Mouse (Mus musculus) neural tube, embryonic 11.5 days (tissue): ENCODE measurements at regions not wholly inside any gene's neighbourhood (a gene's known extent, or its start where the extent isn't known, plus 50 kb on each side); places are given as distances from the start of the nearest gene placed in this dataset.

Experiments
- ATAC-seq: fragments of 200-750 bp; cut with Nextera tagmentation; 2 replicates; pipeline ENCODE4 v1.8.0; 2017; ENCODE audit warnings: moderate number of reproducible peaks, mild to moderate bottlenecking, moderate TSS enrichment, moderate library complexity; ENCODE audit not compliant: insufficient read depth, low FRiP score, low TSS enrichment
- DNase-seq: peaks from one replicate; pipeline ENCODE4 v3.0.0-alpha.2; 2015; ENCODE audit warnings: low spot score
- H3K27ac ChIP-seq: fragments of 300-500 bp; sonication (generic); 2 replicates; pipeline ENCODE4 v1.5.1; 2014; ENCODE audit warnings: low read depth, mild to moderate bottlenecking, low read length
- H3K27me3 ChIP-seq: fragments of 300-500 bp; sonication (generic); 2 replicates; pipeline ENCODE4 v1.6.1; 2014; ENCODE audit warnings: mild to moderate bottlenecking, low read length, mixed read lengths; ENCODE audit not compliant: control insufficient read depth, insufficient read depth
- H3K36me3 ChIP-seq: fragments of 300-500 bp; sonication (generic); 2 replicates; pipeline ENCODE4 v1.6.1; 2014; ENCODE audit warnings: mild to moderate bottlenecking, low read length, moderate library complexity, mixed read lengths; ENCODE audit not compliant: control insufficient read depth, insufficient read depth
- H3K4me1 ChIP-seq: fragments of 300-500 bp; sonication (generic); 2 replicates; pipeline ENCODE4 v1.6.1; 2014; ENCODE audit warnings: low read length, mixed read lengths; ENCODE audit not compliant: control insufficient read depth, insufficient read depth
- H3K4me2 ChIP-seq: fragments of 300-500 bp; sonication (generic); 2 replicates; pipeline ENCODE4 v1.6.1; 2014; ENCODE audit warnings: low read depth, mild to moderate bottlenecking, moderate library complexity
- H3K4me3 ChIP-seq: fragments of 300-500 bp; sonication (generic); 2 replicates; pipeline ENCODE4 v1.5.1; 2014; ENCODE audit warnings: low read depth, low read length
- H3K9ac ChIP-seq: fragments of 300-500 bp; sonication (generic); 2 replicates; pipeline ENCODE4 v1.6.1; 2014; ENCODE audit warnings: mild to moderate bottlenecking, low read length
- H3K9me3 ChIP-seq: fragments of 300-500 bp; sonication (generic); 2 replicates; pipeline ENCODE4 v1.6.1; 2016; ENCODE audit warnings: low read length; ENCODE audit not compliant: control insufficient read depth
- WGBS: fragments of 180-500 bp; shearing (Covaris S2); extraction: QIAGEN DNeasy Blood & Tissue Kit; methylation state at CpG from one replicate; pipeline ENCODE4 v1.1.7; 2014; 5-methylcytosine and 5-hydroxymethylcytosine counted together

DNA sequence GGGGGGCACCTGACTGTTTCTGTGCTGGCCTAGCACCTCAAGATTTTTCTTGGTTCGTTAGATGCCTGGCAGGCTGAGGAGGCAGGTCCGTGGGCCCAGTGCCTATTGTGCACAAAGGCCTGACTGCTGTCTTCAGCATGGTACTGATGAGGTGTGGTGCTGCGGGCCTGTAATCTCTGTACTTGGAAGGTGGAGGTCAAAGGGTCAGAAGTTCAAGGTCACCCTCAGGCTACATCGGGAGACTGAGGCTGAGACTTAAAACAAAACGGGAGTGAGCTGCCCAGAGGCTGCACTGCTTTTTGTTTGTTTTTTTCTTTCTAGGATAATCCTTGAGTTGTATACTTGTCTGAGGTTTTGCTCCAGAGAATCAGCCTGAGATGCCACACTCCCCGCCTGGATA lies 234.4 kb downstream of the Sipa1l2 start:
- no peak for DNase-seq
- Histone ChIP-seq H3K4me2 (no peak overlapping the region), H3K4me1 (peaks cover 15% of the 10 kb centered on the region), H3K36me3 (no peaks in the 10 kb centered on the region), H3K27ac (no peak overlapping the region), H3K9ac (no peak overlapping the region), H3K9me3 (no peaks in the 10 kb centered on the region), H3K4me3 (no peak overlapping the region), H3K27me3 (0 out of 2 replicates have a peak, but pooled peaks cover 8% of the 10 kb centered on the region)
- WGBS: 60% methylated on average over 6 of the region's 6 CpGs
- no peak; the same call in 1 of the 2 replicates for ATAC-seq

- H3K27ac ChIP-seq: no peak overlapping the region
- DNase-seq: no peak
These were observed 239.0 kb downstream of the Sipa1l2 start for GRCm38 (mm10) chr8:125330638-125331037.

DNA sequence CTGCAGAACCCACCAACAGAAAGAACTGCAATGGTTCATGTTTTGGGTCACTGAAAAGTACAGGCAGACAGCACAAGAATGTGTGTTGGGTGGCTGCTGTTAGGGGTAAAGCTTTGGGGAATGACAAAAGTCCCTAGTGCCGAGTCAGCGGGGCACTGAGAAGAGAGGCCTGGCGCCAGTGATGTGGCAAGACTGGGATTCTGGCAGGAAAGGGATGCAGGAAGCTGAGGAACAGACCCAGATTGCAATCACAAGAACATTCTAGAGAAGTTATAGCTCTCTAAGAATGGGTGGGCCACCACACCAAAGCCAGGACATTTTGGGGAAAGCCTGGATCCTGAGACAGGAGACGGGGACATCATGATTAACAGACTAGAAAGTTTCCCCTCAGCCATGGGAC lies 241.0 kb downstream of the Sipa1l2 start:
- 93% methylated on average over 4 of the region's 4 CpGs for WGBS

More at GRCm38 (mm10) chr8:125330638-125331037, 239.0 kb downstream of the Sipa1l2 start:
- no peak for ATAC-seq
- no peak overlapping the region for H3K4me2 ChIP-seq
- WGBS: 72% methylated on average over 6 of the region's 6 CpGs
- H3K4me1 ChIP-seq: peaks cover 6% of the 10 kb centered on the region
- no peaks in the 10 kb centered on the region for H3K36me3 ChIP-seq
- no peaks in the 10 kb centered on the region for H3K9me3 ChIP-seq
- no peak overlapping the region for H3K4me3 ChIP-seq
- 0 out of 2 replicates have a peak, but pooled peaks cover 8% of the 10 kb centered on the region for H3K27me3 ChIP-seq
- no peak overlapping the region for H3K9ac ChIP-seq

DNA sequence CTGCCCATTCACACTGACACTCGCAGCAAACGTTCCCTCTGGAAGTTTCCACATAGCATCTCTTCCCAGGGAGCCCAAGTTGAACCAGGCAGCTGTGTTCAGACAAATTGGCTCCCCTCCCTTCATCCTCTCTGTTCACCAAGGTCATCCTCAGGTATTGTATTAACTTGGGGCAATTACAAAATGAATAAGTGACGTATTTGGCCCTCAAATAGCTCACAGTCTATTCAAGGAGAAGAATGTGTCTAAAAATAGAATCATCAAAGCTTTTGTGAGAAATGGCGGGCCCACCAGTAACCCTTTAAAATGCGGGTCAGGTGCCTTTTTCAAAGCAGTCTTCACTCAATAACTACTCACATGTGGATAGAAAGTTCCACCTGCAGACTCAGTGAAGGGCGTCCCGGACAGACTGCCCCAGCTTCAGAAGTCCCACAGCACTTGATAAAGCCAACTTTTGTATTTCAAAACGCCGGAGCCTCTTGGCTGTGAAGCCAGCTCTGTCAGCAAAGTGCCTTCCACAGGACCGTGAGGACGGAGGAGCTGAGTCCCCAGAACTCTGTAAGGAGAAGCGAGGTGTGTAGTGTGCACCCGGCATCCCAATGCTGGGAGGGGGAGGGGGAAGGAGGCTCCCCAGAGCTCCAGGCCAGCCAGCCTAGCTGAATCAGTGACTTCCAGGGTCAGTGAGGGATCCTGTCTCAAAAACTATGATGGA lies 241.9 kb downstream of the Sipa1l2 start:
- Histone ChIP-seq H3K27ac (no peak overlapping the region), H3K4me2 (no peak overlapping the region), H3K9me3 (no peaks in the 10 kb centered on the region), H3K9ac (no peak overlapping the region), H3K4me1 (no peaks in the 10 kb centered on the region), H3K27me3 (no peaks in the 10 kb centered on the region), H3K4me3 (no peak overlapping the region), H3K36me3 (no peaks in the 10 kb centered on the region)
- WGBS: 61% methylated on average over 13 of the region's 13 CpGs
- ATAC-seq: no peak
- no peak for DNase-seq

More for the DNA sequence above, 241.0 kb downstream of the Sipa1l2 start:
- Histone ChIP-seq H3K4me3 (no peak overlapping the region), H3K9me3 (no peaks in the 10 kb centered on the region), H3K4me1 (no peaks in the 10 kb centered on the region), H3K27me3 (no peaks in the 10 kb centered on the region), H3K27ac (no peak overlapping the region), H3K9ac (no peak overlapping the region), H3K4me2 (no peak overlapping the region), H3K36me3 (no peaks in the 10 kb centered on the region)
- DNase-seq: no peak
- no peak for ATAC-seq

- Histone ChIP-seq H3K9me3 (no peaks in the 10 kb centered on the region), H3K4me3 (no peak overlapping the region), H3K9ac (no peak overlapping the region), H3K27ac (no peak overlapping the region), H3K4me1 (no peaks in the 10 kb centered on the region), H3K4me2 (no peak overlapping the region), H3K36me3 (no peaks in the 10 kb centered on the region), H3K27me3 (no peaks in the 10 kb centered on the region)
- no peak for DNase-seq
- WGBS: 81% methylated on average over 6 of the region's 6 CpGs
- no peak for ATAC-seq
These were observed 242.6 kb downstream of the Sipa1l2 start for GRCm38 (mm10) chr8:125327006-125327405.

DNA sequence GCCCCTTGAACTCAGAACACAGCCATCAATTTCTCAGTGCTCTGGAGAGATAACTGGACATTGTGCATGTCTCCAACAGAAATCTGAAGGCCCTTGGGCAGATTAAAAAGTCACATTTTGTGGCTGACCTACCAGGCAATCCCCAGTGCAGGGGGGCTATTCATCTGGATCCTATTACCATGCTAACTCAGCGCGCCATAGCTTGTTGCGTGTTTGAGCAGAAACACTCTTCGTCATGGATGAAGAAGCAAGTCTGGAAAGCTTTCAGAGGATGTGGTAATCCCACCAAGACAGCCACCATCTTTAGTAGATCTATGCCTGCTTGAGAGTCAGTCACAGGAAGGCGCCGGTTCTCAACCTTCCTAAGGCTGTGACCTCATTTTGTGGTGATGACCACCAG lies 243.9 kb downstream of the Sipa1l2 start:
- DNase-seq (no peak), ATAC-seq (no peak)
- H3K9me3 ChIP-seq: no peaks in the 10 kb centered on the region
- WGBS: 87% methylated on average over 6 of the region's 6 CpGs
- H3K4me2 ChIP-seq: no peak overlapping the region
- H3K27me3 ChIP-seq: no peaks in the 10 kb centered on the region
- H3K4me3 ChIP-seq: no peak overlapping the region
- no peak overlapping the region for H3K9ac ChIP-seq
- no peaks in the 10 kb centered on the region for H3K36me3 ChIP-seq
- no peaks in the 10 kb centered on the region for H3K4me1 ChIP-seq
- H3K27ac ChIP-seq: no peak overlapping the region

GRCm38 (mm10) chr8:125322561-125322960 lies 247.0 kb downstream of the Sipa1l2 start:
- DNase-seq (no peak), ATAC-seq (no peak)
- H3K27ac ChIP-seq: no peak overlapping the region
- no peaks in the 10 kb centered on the region for H3K4me1 ChIP-seq
- no peaks in the 10 kb centered on the region for H3K36me3 ChIP-seq
- H3K9me3 ChIP-seq: no peaks in the 10 kb centered on the region
- H3K9ac ChIP-seq: no peak overlapping the region
- no peaks in the 10 kb centered on the region for H3K27me3 ChIP-seq
- WGBS: 84% methylated on average over 3 of the region's 3 CpGs
- no peak overlapping the region for H3K4me2 ChIP-seq
- no peak overlapping the region for H3K4me3 ChIP-seq

GRCm38 (mm10) chr8:125317584-125317991 lies 252.0 kb downstream of the Sipa1l2 start:
- ATAC-seq: no peak
- Histone ChIP-seq H3K36me3 (no peaks in the 10 kb centered on the region), H3K9ac (no peak overlapping the region), H3K4me1 (no peaks in the 10 kb centered on the region), H3K4me3 (no peak overlapping the region), H3K27ac (no peak overlapping the region), H3K9me3 (no peaks in the 10 kb centered on the region), H3K4me2 (no peak overlapping the region), H3K27me3 (0 out of 2 replicates have a peak, but pooled peaks cover 2% of the 10 kb centered on the region)
- no peak for DNase-seq
- WGBS: 96% methylated on average over 6 of the region's 6 CpGs

DNA sequence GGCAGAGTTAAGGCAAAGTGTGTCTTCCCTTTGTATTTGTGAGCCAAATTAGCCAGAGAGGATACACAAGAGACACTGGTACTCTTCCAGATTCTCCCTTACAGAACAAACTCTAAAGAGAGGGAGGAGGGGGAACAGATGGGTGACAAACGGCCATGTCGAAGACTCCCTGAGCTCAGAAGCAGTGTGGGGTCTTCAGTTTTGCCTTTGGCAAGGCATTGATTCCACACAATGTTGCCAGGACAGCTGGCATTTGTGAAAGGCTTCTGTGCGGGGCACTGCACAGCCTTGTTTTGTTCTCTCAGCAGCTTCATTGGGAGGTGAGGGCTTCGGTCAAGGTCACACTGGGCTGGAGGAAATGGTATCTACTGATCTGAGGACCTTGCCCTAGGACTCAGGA lies 253.9 kb downstream of the Sipa1l2 start:
- no peak overlapping the region for H3K9ac ChIP-seq
- WGBS: 62% methylated on average over 4 of the region's 4 CpGs
- no peak overlapping the region for H3K4me2 ChIP-seq
- no peak for DNase-seq
- 0 out of 2 replicates have a peak, but pooled peaks cover 2% of the 10 kb centered on the region for H3K27me3 ChIP-seq
- no peak overlapping the region for H3K27ac ChIP-seq
- no peaks in the 10 kb centered on the region for H3K36me3 ChIP-seq
- no peak overlapping the region for H3K4me3 ChIP-seq
- ATAC-seq: no peak
- H3K4me1 ChIP-seq: no peaks in the 10 kb centered on the region
- no peaks in the 10 kb centered on the region for H3K9me3 ChIP-seq
